Mouse (Mus musculus) hindbrain, embryonic 15.5 days (tissue): ENCODE data around the gene Sri. TPM values are rescaled to one million over a fixed set of nuclear protein-coding genes. Genes with fewer than 3 reads are reported as not detected.

ENCODE experiments used
- ATAC-seq: fragments of 200-750 bp; cut with Nextera tagmentation; 2 replicates; pipeline ENCODE4 v1.8.0; 2017; ENCODE audit warnings: low read depth, moderate number of reproducible peaks, moderate TSS enrichment; ENCODE audit not compliant: low FRiP score
- H3K27ac ChIP-seq: fragments of 300-500 bp; sonication (generic); replicated peaks from 2 replicates; pipeline ENCODE4 v1.5.1; 2015; ENCODE audit warnings: mild to moderate bottlenecking, inconsistent platforms
- H3K27me3 ChIP-seq: fragments of 300-500 bp; sonication (generic); 2 replicates; pipeline ENCODE4 v1.6.1; 2015; ENCODE audit warnings: control low read depth, inconsistent platforms
- H3K36me3 ChIP-seq: fragments of 300-500 bp; sonication (generic); 2 replicates; pipeline ENCODE4 v1.6.1; 2015; ENCODE audit warnings: control low read depth, inconsistent platforms
- H3K4me1 ChIP-seq: fragments of 300-500 bp; sonication (generic); replicated peaks from 2 replicates; pipeline ENCODE4 v1.6.1; 2015; ENCODE audit warnings: control low read depth, inconsistent platforms
- H3K4me2 ChIP-seq: fragments of 300-500 bp; sonication (generic); 2 replicates; pipeline ENCODE4 v1.6.1; 2015; ENCODE audit warnings: moderate library complexity, mild to moderate bottlenecking, inconsistent platforms
- H3K4me3 ChIP-seq: fragments of 300-500 bp; sonication (generic); 2 replicates; pipeline ENCODE4 v1.5.1; 2015; ENCODE audit warnings: mild to moderate bottlenecking, inconsistent platforms
- H3K9ac ChIP-seq: fragments of 300-500 bp; sonication (generic); 2 replicates; pipeline ENCODE4 v1.6.1; 2015; ENCODE audit warnings: inconsistent platforms
- H3K9me3 ChIP-seq: fragments of 300-500 bp; sonication (generic); 2 replicates; pipeline ENCODE4 v1.6.1; 2016; ENCODE audit warnings: control low read depth, inconsistent platforms
- WGBS: fragments of 180-500 bp; shearing (Covaris S2); methylation state at CpG from one replicate; pipeline ENCODE4 v1.1.7; 2015; 5-methylcytosine and 5-hydroxymethylcytosine counted together
- polyA plus RNA-seq: library from polyadenylated mRNA; unstranded; fragments of >200 nt; fragmentation: Nextera tagmentation; extraction: Ambion mirVana; gene quantifications from 2 replicates; pipeline ENCODE4 v1.2.1, GENCODE M21; 2015

Sri gene
- polyA plus RNA-seq, 1 experiment from 2014 or later = 170 TPM

GRCm38 (mm10) chr5:8062469-8062868 is 16.6 kb downstream of the Sri start:
- no peak for ATAC-seq
- no peaks in the 10 kb centered on the region for H3K27me3 ChIP-seq
- H3K4me1 ChIP-seq = peaks cover 5% of the 10 kb centered on the region
- no peaks in the 10 kb centered on the region for H3K9me3 ChIP-seq
- H3K9ac ChIP-seq = no peak overlapping the region
- H3K4me2 ChIP-seq = no peak overlapping the region
- H3K4me3 ChIP-seq = no peak overlapping the region
- 97% methylated on average over 2 of the region's 2 CpGs for whole genome bisulfite sequencing
- H3K36me3 ChIP-seq = peaks cover 75% of the 10 kb centered on the region
- no peak overlapping the region for H3K27ac ChIP-seq

GRCm38 (mm10) chr5:8063207-8063606 is 17.3 kb downstream of the Sri start:
- no peak for ATAC-seq
- Histone ChIP-seq H3K4me3 (no peak overlapping the region), H3K4me2 (no peak overlapping the region), H3K36me3 (peaks cover 76% of the 10 kb centered on the region), H3K9ac (no peak overlapping the region), H3K4me1 (no peaks in the 10 kb centered on the region), H3K27me3 (no peaks in the 10 kb centered on the region), H3K27ac (no peak overlapping the region), H3K9me3 (no peaks in the 10 kb centered on the region)
- 65% methylated on average over 6 of the region's 6 CpGs for WGBS

- H3K4me1 ChIP-seq = no peaks in the 10 kb centered on the region
- H3K27me3 ChIP-seq = no peaks in the 10 kb centered on the region
- no peaks in the 10 kb centered on the region for H3K9me3 ChIP-seq
- no peak overlapping the region for H3K9ac ChIP-seq
- ATAC-seq = no peak
- no peak overlapping the region for H3K4me3 ChIP-seq
- 93% methylated on average over 9 of the region's 9 CpGs for WGBS
- H3K27ac ChIP-seq = no peak overlapping the region
- no peak overlapping the region for H3K4me2 ChIP-seq
- peaks cover 28% of the 10 kb centered on the region for H3K36me3 ChIP-seq
Measured at GRCm38 (mm10) chr5:8073406-8073805, 27.5 kb downstream of the Sri start.

GRCm38 (mm10) chr5:8073901-8074561 is 28.2 kb downstream of the Sri start:
- Histone ChIP-seq H3K9me3 (no peaks in the 10 kb centered on the region), H3K4me3 (no peak overlapping the region), H3K4me2 (no peak overlapping the region), H3K27me3 (no peaks in the 10 kb centered on the region), H3K9ac (no peak overlapping the region), H3K27ac (no peak overlapping the region), H3K4me1 (no peaks in the 10 kb centered on the region), H3K36me3 (peaks cover 28% of the 10 kb centered on the region)
- WGBS = 86% methylated on average over 9 of the region's 9 CpGs
- 0 out of 2 replicates have a peak, but pooled peaks have one; percentile 27 for ATAC-seq

GRCm38 (mm10) chr5:8077481-8077880 is 31.6 kb downstream of the Sri start:
- 89% methylated on average over 8 of the region's 8 CpGs for WGBS
- no peak overlapping the region for H3K27ac ChIP-seq
- ATAC-seq = no peak

GRCm38 (mm10) chr5:8082800-8083509 is 37.1 kb downstream of the Sri start:
- 78% methylated on average over 20 of the region's 20 CpGs for WGBS
- Histone ChIP-seq H3K36me3 (peaks cover 6% of the 10 kb centered on the region; the same call in 1 of the 2 replicates), H3K4me3 (no peak overlapping the region), H3K4me2 (no peak overlapping the region), H3K4me1 (no peaks in the 10 kb centered on the region), H3K9ac (no peak overlapping the region), H3K9me3 (no peaks in the 10 kb centered on the region), H3K27ac (no peak overlapping the region), H3K27me3 (no peaks in the 10 kb centered on the region)
- ATAC-seq = no peak

More at GRCm38 (mm10) chr5:8077481-8077880, 31.6 kb downstream of the Sri start:
- Histone ChIP-seq H3K27me3 (no peaks in the 10 kb centered on the region), H3K9me3 (no peaks in the 10 kb centered on the region), H3K4me2 (no peak overlapping the region), H3K36me3 (peaks cover 28% of the 10 kb centered on the region), H3K9ac (no peak overlapping the region), H3K4me3 (no peak overlapping the region), H3K4me1 (no peaks in the 10 kb centered on the region)

GRCm38 (mm10) chr5:8085661-8086060 is 39.8 kb downstream of the Sri start:
- no peak overlapping the region for H3K4me3 ChIP-seq
- 93% methylated on average over 3 of the region's 3 CpGs for WGBS

GRCm38 (mm10) chr5:8088147-8088546 is 42.3 kb downstream of the Sri start:
- H3K4me1 ChIP-seq = no peaks in the 10 kb centered on the region
- H3K9ac ChIP-seq = no peak overlapping the region
- 87% methylated on average over 3 of the region's 3 CpGs for WGBS
- H3K9me3 ChIP-seq = no peaks in the 10 kb centered on the region
- H3K4me2 ChIP-seq = no peak overlapping the region
- H3K27me3 ChIP-seq = no peaks in the 10 kb centered on the region
- peaks cover 7% of the 10 kb centered on the region for H3K36me3 ChIP-seq
- no peak overlapping the region for H3K4me3 ChIP-seq
- no peak overlapping the region for H3K27ac ChIP-seq
- no peak for ATAC-seq

More at GRCm38 (mm10) chr5:8085661-8086060, 39.8 kb downstream of the Sri start:
- H3K27me3 ChIP-seq = no peaks in the 10 kb centered on the region
- H3K4me2 ChIP-seq = no peak overlapping the region
- H3K9me3 ChIP-seq = no peaks in the 10 kb centered on the region
- H3K4me1 ChIP-seq = no peaks in the 10 kb centered on the region
- H3K36me3 ChIP-seq = peaks cover 3% of the 10 kb centered on the region; the same call in 1 of the 2 replicates
- no peak overlapping the region for H3K9ac ChIP-seq
- H3K27ac ChIP-seq = no peak overlapping the region
- ATAC-seq = no peak

GRCm38 (mm10) chr5:8094921-8095320 is 49.0 kb downstream of the Sri start:
- Histone ChIP-seq H3K36me3 (peaks cover 4% of the 10 kb centered on the region), H3K27me3 (no peaks in the 10 kb centered on the region), H3K4me3 (no peak overlapping the region), H3K9me3 (no peaks in the 10 kb centered on the region), H3K4me1 (no peaks in the 10 kb centered on the region), H3K4me2 (no peak overlapping the region), H3K9ac (no peak overlapping the region), H3K27ac (no peak overlapping the region)
- WGBS = 63% methylated on average over 5 of the region's 5 CpGs
- ATAC-seq = no peak

- Histone ChIP-seq H3K9ac (no peak overlapping the region), H3K4me2 (no peak overlapping the region), H3K9me3 (no peaks in the 10 kb centered on the region), H3K27me3 (no peaks in the 10 kb centered on the region), H3K36me3 (peaks cover 4% of the 10 kb centered on the region), H3K4me1 (no peaks in the 10 kb centered on the region), H3K4me3 (no peak overlapping the region), H3K27ac (no peak overlapping the region)
- ATAC-seq = peak; percentile 75
- WGBS = 96% methylated on average over 1 of the region's 1 CpGs
Measured at GRCm38 (mm10) chr5:8095689-8096088, 49.8 kb downstream of the Sri start.

- ATAC-seq = no peak
- Histone ChIP-seq H3K9me3 (no peaks in the 10 kb centered on the region), H3K27me3 (no peaks in the 10 kb centered on the region), H3K9ac (no peak overlapping the region), H3K27ac (no peak overlapping the region), H3K4me3 (no peak overlapping the region), H3K4me1 (no peaks in the 10 kb centered on the region), H3K4me2 (no peak overlapping the region), H3K36me3 (peaks cover 4% of the 10 kb centered on the region; the same call in 1 of the 2 replicates)
- 90% methylated on average over 3 of the region's 3 CpGs for WGBS
Measured at GRCm38 (mm10) chr5:8111691-8112090, 65.8 kb downstream of the Sri start.

GRCm38 (mm10) chr5:8112246-8112645 is 66.4 kb downstream of the Sri start:
- no peaks in the 10 kb centered on the region for H3K4me1 ChIP-seq
- no peak overlapping the region for H3K9ac ChIP-seq
- no peak overlapping the region for H3K27ac ChIP-seq
- no peak for ATAC-seq
- peaks cover 7% of the 10 kb centered on the region; the same call in 1 of the 2 replicates for H3K36me3 ChIP-seq
- no peaks in the 10 kb centered on the region for H3K27me3 ChIP-seq
- 91% methylated on average over 5 of the region's 5 CpGs for whole genome bisulfite sequencing
- H3K4me3 ChIP-seq = no peak overlapping the region
- H3K9me3 ChIP-seq = no peaks in the 10 kb centered on the region
- no peak overlapping the region for H3K4me2 ChIP-seq
